Mouse (Mus musculus) midbrain, embryonic 11.5 days (tissue): ENCODE data around the gene Etv2. TPM values are rescaled to one million over a fixed set of nuclear protein-coding genes. Genes with fewer than 3 reads are reported as not detected.

Source experiments
- ATAC-seq: fragments of 200-750 bp; cut with Nextera tagmentation; 2 replicates; pipeline ENCODE4 v1.8.0; 2017; ENCODE audit warnings: moderate TSS enrichment, moderate library complexity; ENCODE audit not compliant: low FRiP score
- DNase-seq: peaks from one replicate; pipeline ENCODE4 v3.0.0; 2015; ENCODE audit warnings: low spot score; ENCODE audit errors: missing footprints
- H3K27ac ChIP-seq: fragments of 300-500 bp; sonication (generic); 2 replicates; pipeline ENCODE4 v1.5.1; 2014; ENCODE audit warnings: low read depth, low read length
- H3K27me3 ChIP-seq: fragments of 300-500 bp; sonication (generic); 2 replicates; pipeline ENCODE4 v1.6.1; 2014; ENCODE audit warnings: mild to moderate bottlenecking, low read length, moderate library complexity, mixed read lengths; ENCODE audit not compliant: control insufficient read depth, insufficient read depth
- H3K36me3 ChIP-seq: fragments of 300-500 bp; sonication (generic); 2 replicates; pipeline ENCODE4 v1.6.1; 2014; ENCODE audit warnings: mild to moderate bottlenecking, low read length, moderate library complexity, mixed read lengths; ENCODE audit not compliant: control insufficient read depth, insufficient read depth
- H3K4me1 ChIP-seq: fragments of 300-500 bp; sonication (generic); 2 replicates; pipeline ENCODE4 v1.6.1; 2014; ENCODE audit warnings: low read length; ENCODE audit not compliant: control insufficient read depth, insufficient read depth
- H3K4me2 ChIP-seq: fragments of 300-500 bp; sonication (generic); 2 replicates; pipeline ENCODE4 v1.6.1; 2014; ENCODE audit warnings: mild to moderate bottlenecking, moderate library complexity
- H3K4me3 ChIP-seq: fragments of 300-500 bp; sonication (generic); 2 replicates; pipeline ENCODE4 v1.5.1; 2014; ENCODE audit warnings: low read depth, low read length
- H3K9ac ChIP-seq: fragments of 300-500 bp; sonication (generic); 2 replicates; pipeline ENCODE4 v1.6.1; 2014; ENCODE audit warnings: low read length
- H3K9me3 ChIP-seq: fragments of 300-500 bp; sonication (generic); 2 replicates; pipeline ENCODE4 v1.6.1; 2016; ENCODE audit warnings: low read length; ENCODE audit not compliant: control insufficient read depth
- WGBS: fragments of 180-500 bp; shearing (Covaris S2); extraction: QIAGEN DNeasy Blood & Tissue Kit; methylation state at CpG from one replicate; pipeline ENCODE4 v1.1.7; 2014; 5-methylcytosine and 5-hydroxymethylcytosine counted together
- polyA plus RNA-seq: library from polyadenylated mRNA; unstranded; fragments of >200 nt; fragmentation: Nextera tagmentation; extraction: Ambion mirVana; gene quantifications from 2 replicates; pipeline ENCODE4 v1.2.1, GENCODE M21; 2014

The Etv2 gene
- polyA plus RNA-seq, 1 experiment from 2014 or later = not detected

GRCm38 (mm10) chr7:30619202-30619601 lies 16.4 kb downstream of the Etv2 start:
- Histone ChIP-seq H3K4me2 (no peak overlapping the region), H3K27ac (no peak overlapping the region), H3K4me3 (no peak overlapping the region), H3K4me1 (no peaks in the 10 kb centered on the region), H3K27me3 (no peaks in the 10 kb centered on the region), H3K36me3 (peaks cover 14% of the 10 kb centered on the region), H3K9ac (no peak overlapping the region), H3K9me3 (no peaks in the 10 kb centered on the region)
- no peak for ATAC-seq
- 87% methylated on average over 3 of the region's 3 CpGs for WGBS
- DNase-seq = peak; percentile 73

- Histone ChIP-seq H3K27me3 (no peaks in the 10 kb centered on the region), H3K4me2 (no peak overlapping the region), H3K9me3 (no peaks in the 10 kb centered on the region), H3K4me3 (no peak overlapping the region), H3K4me1 (no peaks in the 10 kb centered on the region), H3K36me3 (peaks cover 13% of the 10 kb centered on the region), H3K27ac (no peak overlapping the region), H3K9ac (no peak overlapping the region)
- ATAC-seq (no peak), DNase-seq (peak; percentile 57)
- WGBS = 96% methylated on average over 9 of the region's 9 CpGs
Observed at GRCm38 (mm10) chr7:30618658-30619057, 17.0 kb downstream of the Etv2 start.

GRCm38 (mm10) chr7:30615049-30615760 lies 20.4 kb downstream of the Etv2 start:
- H3K36me3 ChIP-seq = peaks cover 7% of the 10 kb centered on the region; the same call in 1 of the 2 replicates
- DNase-seq (no peak), ATAC-seq (0 out of 2 replicates have a peak, but pooled peaks have one; percentile 33)
- 63% methylated on average over 5 of the region's 5 CpGs for WGBS
- H3K27ac ChIP-seq = no peak overlapping the region
- H3K4me1 ChIP-seq = no peaks in the 10 kb centered on the region
- H3K27me3 ChIP-seq = no peaks in the 10 kb centered on the region
- no peak overlapping the region for H3K4me2 ChIP-seq
- H3K9me3 ChIP-seq = no peaks in the 10 kb centered on the region
- no peak overlapping the region for H3K9ac ChIP-seq
- no peak overlapping the region for H3K4me3 ChIP-seq

- WGBS = 78% methylated on average over 2 of the region's 2 CpGs
- no peaks in the 10 kb centered on the region for H3K9me3 ChIP-seq
Observed at GRCm38 (mm10) chr7:30614454-30614853, 21.2 kb downstream of the Etv2 start.

GRCm38 (mm10) chr7:30613529-30614112 lies 22.0 kb downstream of the Etv2 start:
- H3K9me3 ChIP-seq = no peaks in the 10 kb centered on the region
- H3K9ac ChIP-seq = no peak overlapping the region
- no peaks in the 10 kb centered on the region for H3K4me1 ChIP-seq
- no peak overlapping the region for H3K27ac ChIP-seq
- H3K36me3 ChIP-seq = peaks cover 7% of the 10 kb centered on the region; the same call in 1 of the 2 replicates
- DNase-seq (peak; percentile 93), ATAC-seq (peak; percentile 42; the same call in 1 of the 2 replicates)
- no peaks in the 10 kb centered on the region for H3K27me3 ChIP-seq
- 24% methylated on average over 14 of the region's 14 CpGs for WGBS
- H3K4me2 ChIP-seq = no peak overlapping the region
- H3K4me3 ChIP-seq = no peak overlapping the region

More at GRCm38 (mm10) chr7:30614454-30614853, 21.2 kb downstream of the Etv2 start:
- Histone ChIP-seq H3K9ac (no peak overlapping the region), H3K27me3 (no peaks in the 10 kb centered on the region), H3K27ac (no peak overlapping the region), H3K4me3 (no peak overlapping the region), H3K4me2 (no peak overlapping the region), H3K36me3 (peaks cover 7% of the 10 kb centered on the region; the same call in 1 of the 2 replicates), H3K4me1 (no peaks in the 10 kb centered on the region)
- no peak for DNase-seq
- no peak for ATAC-seq

GRCm38 (mm10) chr7:30612654-30613402 lies 22.8 kb downstream of the Etv2 start, which contains the start of gene Upk1a:
TSS of gene Upk1a (minus strand) at chr7:30612847.
- Histone ChIP-seq H3K4me3 (no peak within 1 kb of the TSS), H3K36me3 (peaks cover 7% of the 10 kb centered on the region; the same call in 1 of the 2 replicates), H3K9me3 (no peaks in the 10 kb centered on the region), H3K4me1 (no peaks in the 10 kb centered on the region), H3K27ac (no peak within 1 kb of the TSS), H3K4me2 (no peak within 1 kb of the TSS), H3K27me3 (no peaks in the 10 kb centered on the region), H3K9ac (no peak within 1 kb of the TSS)
- WGBS = 79% methylated on average over 8 of the region's 8 CpGs
- ATAC-seq = no peak
- DNase-seq = no peak

- WGBS = 55% methylated on average over 7 of the region's 7 CpGs
- no peak overlapping the region for H3K9ac ChIP-seq
- no peak overlapping the region for H3K4me3 ChIP-seq
- no peak for ATAC-seq
- no peaks in the 10 kb centered on the region for H3K36me3 ChIP-seq
- no peak for DNase-seq
- H3K4me1 ChIP-seq = no peaks in the 10 kb centered on the region
- no peaks in the 10 kb centered on the region for H3K9me3 ChIP-seq
- H3K27me3 ChIP-seq = no peaks in the 10 kb centered on the region
- H3K27ac ChIP-seq = no peak overlapping the region
- no peak overlapping the region for H3K4me2 ChIP-seq
Observed at GRCm38 (mm10) chr7:30610043-30610442, 25.6 kb downstream of the Etv2 start.

GRCm38 (mm10) chr7:30608476-30608875 lies 27.2 kb downstream of the Etv2 start:
- 51% methylated on average over 16 of the region's 16 CpGs for WGBS
- Histone ChIP-seq H3K27me3 (no peaks in the 10 kb centered on the region), H3K9me3 (no peaks in the 10 kb centered on the region), H3K4me2 (no peak overlapping the region), H3K27ac (no peak overlapping the region), H3K9ac (no peak overlapping the region), H3K4me1 (no peaks in the 10 kb centered on the region), H3K4me3 (no peak overlapping the region), H3K36me3 (no peaks in the 10 kb centered on the region)
- peak; percentile 47 for DNase-seq
- ATAC-seq = no peak
